Mouse (Mus musculus): ENCODE results near the gene Ccnc.

Ccnc gene

DNA sequence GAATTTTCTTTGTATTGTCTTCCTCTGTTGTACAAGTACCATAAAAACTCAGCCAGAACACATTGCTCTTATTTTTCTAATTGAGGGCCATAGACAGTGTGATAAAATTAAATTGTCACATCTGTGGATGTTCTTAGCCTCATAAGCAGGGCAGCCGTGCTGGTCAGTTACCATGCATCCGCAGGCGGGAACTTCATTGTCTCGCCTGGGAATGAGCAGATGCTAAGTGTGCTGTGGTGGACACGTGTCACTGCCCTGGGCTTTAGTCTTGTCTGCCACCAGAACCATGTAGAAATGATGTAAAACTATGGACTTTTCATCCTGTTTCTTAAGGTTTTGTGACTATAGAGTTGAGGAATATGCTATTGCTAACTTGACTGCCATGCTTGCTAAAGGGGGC, 79.7 kb downstream of the Ccnc start:
- DNase-seq = no peak
